Mouse (Mus musculus): ENCODE results near the gene Ppm1h.

Ppm1h gene

GRCm38 (mm10) chr10:122678541-122679436 is at the start of gene Ppm1h:
Gene Ppm1h, plus strand, starts transcription at chr10:122678762.
- in situ Hi-C loops (cut with MboI, MseI) = no loop called here

GRCm38 (mm10) chr10:122629003-122629402 is 49.6 kb upstream of the Ppm1h start:
- in situ Hi-C loops (cut with MboI, MseI) = no loop called here

GRCm38 (mm10) chr10:122639879-122640278 is 38.7 kb upstream of the Ppm1h start:
- in situ Hi-C loops (cut with MboI, MseI) = no loop called here

- in situ Hi-C loops (cut with MboI, MseI) = no loop called here
Observed at GRCm38 (mm10) chr10:122641263-122641795, 37.2 kb upstream of the Ppm1h start.

GRCm38 (mm10) chr10:122642125-122642524 is 36.4 kb upstream of the Ppm1h start:
- in situ Hi-C loops (cut with MboI, MseI) = no loop called here

GRCm38 (mm10) chr10:122651932-122652331 is 26.6 kb upstream of the Ppm1h start:
- in situ Hi-C loops (cut with MboI, MseI) = no loop called here

- in situ Hi-C loops (cut with MboI, MseI) = no loop called here
Observed at GRCm38 (mm10) chr10:122652578-122652977, 26.0 kb upstream of the Ppm1h start.

- in situ Hi-C loops (cut with MboI, MseI) = no loop called here
Observed at GRCm38 (mm10) chr10:122665652-122666051, 12.9 kb upstream of the Ppm1h start.

GRCm38 (mm10) chr10:122671253-122671652 is 7.3 kb upstream of the Ppm1h start:
- in situ Hi-C loops (cut with MboI, MseI) = no loop called here

- in situ Hi-C loops (cut with MboI, MseI) = no loop called here
Observed at GRCm38 (mm10) chr10:122672044-122672443, 6.5 kb upstream of the Ppm1h start.

GRCm38 (mm10) chr10:122679437-122680045 is 979 bp downstream of the Ppm1h start:
- in situ Hi-C loops (cut with MboI, MseI) = no loop called here

GRCm38 (mm10) chr10:122680387-122681084 is 2.0 kb downstream of the Ppm1h start:
- in situ Hi-C loops (cut with MboI, MseI) = no loop called here

- in situ Hi-C loops (cut with MboI, MseI) = no loop called here
Observed at GRCm38 (mm10) chr10:122681085-122681408, 2.5 kb downstream of the Ppm1h start.

- in situ Hi-C loops (cut with MboI, MseI) = no loop called here
Observed at GRCm38 (mm10) chr10:122683819-122684330, 5.3 kb downstream of the Ppm1h start.

- in situ Hi-C loops (cut with MboI, MseI) = loop anchor here (5.0 kb wide), 1 partner anchor 87 kb away; no protein-coding TSS in a partner anchor
Observed at GRCm38 (mm10) chr10:122685297-122685696, 6.7 kb downstream of the Ppm1h start.

GRCm38 (mm10) chr10:122685836-122686531 is 7.4 kb downstream of the Ppm1h start:
- in situ Hi-C loops (cut with MboI, MseI) = loop anchor here (5.0 kb wide), 1 partner anchor 86 kb away; no protein-coding TSS in a partner anchor

GRCm38 (mm10) chr10:122690698-122691097 is 12.1 kb downstream of the Ppm1h start:
- in situ Hi-C loops (cut with MboI, MseI) = no loop called here

GRCm38 (mm10) chr10:122693158-122693777 is 14.7 kb downstream of the Ppm1h start:
- in situ Hi-C loops (cut with MboI, MseI) = no loop called here

GRCm38 (mm10) chr10:122693911-122694618 is 15.5 kb downstream of the Ppm1h start:
- in situ Hi-C loops (cut with MboI, MseI) = no loop called here

- in situ Hi-C loops (cut with MboI, MseI) = no loop called here
Observed at GRCm38 (mm10) chr10:122696335-122696734, 17.8 kb downstream of the Ppm1h start.

Measured in T-helper 2 cell (primary cell).